Comparison of ENCODE assay signal across 9 mouse cellular contexts in the genomic region with DNA sequence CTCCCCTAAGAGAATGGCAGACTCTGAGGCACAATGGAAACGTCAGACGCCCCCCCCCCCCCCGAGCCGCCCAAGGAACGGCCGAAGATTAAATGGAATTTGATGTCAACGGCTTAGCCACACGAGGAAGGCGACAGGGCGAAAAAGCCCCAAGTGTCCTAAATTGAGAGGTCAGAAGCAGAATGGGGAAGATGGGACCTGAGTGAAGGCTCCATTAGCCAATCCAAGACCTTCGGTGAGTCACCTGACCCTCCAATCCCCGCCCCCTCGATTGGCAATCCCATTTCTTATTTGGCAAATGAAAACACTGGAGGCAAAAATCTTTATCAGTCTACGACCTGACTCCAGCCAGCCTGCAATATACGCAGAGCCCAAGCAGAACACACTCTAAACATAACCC. TPM values are rescaled to one million over a fixed set of nuclear protein-coding genes. Genes with fewer than 3 reads are reported as not detected.
DNase-seq lines count a peak whose midpoint lies in the region; ATAC-seq and TF ChIP-seq lines count a peak whose summit lies in the region.
"Had no signal": no experiment of that assay in that cellular context is flagged by ENCODE, and none has a peak within 500 bp of the region (broad histone marks: within the 10 kb centered on the region; RNA-seq: fewer than 3 reads in every experiment).

No protein-coding gene starts in this region.

- peaks cover 6% of the 10 kb centered on the region; the same call in 1 of the 2 replicates for H3K4me1 ChIP-seq in forebrain, embryonic 11.5 days (replicated peaks; ENCODE audit: control insufficient read depth, insufficient read depth, low read length)
- H3K4me1 ChIP-seq in hindbrain, embryonic 11.5 days (replicated peaks; ENCODE audit: control insufficient read depth, insufficient read depth, low read length): peaks cover 9% of the 10 kb centered on the region
- peaks cover 49% of the 10 kb centered on the region for H3K4me1 ChIP-seq in testis, adult 2 months (ENCODE audit: control insufficient read depth, insufficient read depth, low read length)

- 19% methylated on average over 15 of the region's 15 CpGs for WGBS in forebrain, embryonic 11.5 days
- 22% methylated on average over 14 of the region's 15 CpGs for WGBS in hindbrain, embryonic 11.5 days

- TF ChIP-seq CTCF in gastrocnemius, adult 2 months (IDR thresholded peaks at IDR 0.05): no peak
- TF ChIP-seq CTCF in testis, adult 2 months (IDR thresholded peaks at IDR 0.05; ENCODE audit: control insufficient read depth, insufficient read depth, insufficient replicate concordance, low read depth, low read length): no peak

- H3K27me3 ChIP-seq in forebrain, embryonic 11.5 days (ENCODE audit: control insufficient read depth, insufficient read depth, low read length): peaks cover 3% of the 10 kb centered on the region; the same call in 1 of the 2 replicates
- peaks cover 5% of the 10 kb centered on the region; the same call in 1 of the 2 replicates for H3K27me3 ChIP-seq in hindbrain, embryonic 11.5 days (ENCODE audit: control insufficient read depth, insufficient read depth, low read length)
- no peaks in the 10 kb centered on the region for H3K27me3 ChIP-seq in testis, adult 2 months (ENCODE audit: control insufficient read depth, insufficient read depth, low read length)

- DNase-seq in gastrocnemius, adult 2 months: peak; percentile 53
- DNase-seq in gastrocnemius, postnatal 36 days: no peak
- peak; percentile 86 for DNase-seq in R1 (ENCODE audit: low read depth, low spot score)
- no peak for DNase-seq in forebrain, embryonic 11.5 days (ENCODE audit: low spot score)
- DNase-seq in hindbrain, embryonic 11.5 days (ENCODE audit: low spot score): peak; percentile 74
- DNase-seq in lung, postnatal 14 days: peak; percentile 61

- peak overlapping the region; percentile 65 for H3K4me3 ChIP-seq in gastrocnemius, adult 2 months
- no peak overlapping the region for H3K4me3 ChIP-seq in forebrain, embryonic 11.5 days (ENCODE audit: low read depth, low read length)
- H3K4me3 ChIP-seq in hindbrain, embryonic 11.5 days (ENCODE audit: low read depth, low read length): no peak overlapping the region
- peak overlapping the region; percentile 71 for H3K4me3 ChIP-seq in testis, adult 2 months (ENCODE audit: control insufficient read depth, low read depth, low read length)

- H3K9me3 ChIP-seq in forebrain, embryonic 11.5 days (ENCODE audit: control insufficient read depth, low read length): no peaks in the 10 kb centered on the region
- H3K9me3 ChIP-seq in hindbrain, embryonic 11.5 days (ENCODE audit: control insufficient read depth, low read length): no peaks in the 10 kb centered on the region

- H3K9ac ChIP-seq in forebrain, embryonic 11.5 days (ENCODE audit: low read length): peak overlapping the region; percentile 35; the same call in 1 of the 2 replicates
- peak overlapping the region; percentile 35 for H3K9ac ChIP-seq in hindbrain, embryonic 11.5 days (ENCODE audit: low read depth, low read length)

- intact Hi-C loops in gastrocnemius, adult 2 months (cut with DNase I): loop anchor here (5.0 kb wide), 2 partner anchors 163 to 207 kb away; a partner anchor contains a TSS
- intact Hi-C loops in gastrocnemius, postnatal 36 days (cut with DNase I): loop anchor here (10.0 kb wide), 1 partner anchor 160 kb away; a partner anchor contains a TSS

- ATAC-seq in forebrain, embryonic 11.5 days (replicated peaks; ENCODE audit: low FRiP score): no peak
- no peak for ATAC-seq in hindbrain, embryonic 11.5 days (ENCODE audit: low FRiP score)
- no peak for ATAC-seq in megakaryocyte-erythroid progenitor cell, adult 5-6 weeks (replicated peaks; ENCODE audit: low FRiP score, low TSS enrichment, poor library complexity, severe bottlenecking)

- peak overlapping the region; percentile 67 for H3K27ac ChIP-seq in gastrocnemius, adult 2 months
- H3K27ac ChIP-seq in forebrain, embryonic 11.5 days (ENCODE audit: low read depth, low read length): no peak overlapping the region
- peak overlapping the region; percentile 14; the same call in 1 of the 2 replicates for H3K27ac ChIP-seq in hindbrain, embryonic 11.5 days (ENCODE audit: low read depth, low read length)
- H3K27ac ChIP-seq in testis, adult 2 months (ENCODE audit: control insufficient read depth, insufficient read depth, low read depth, low read length): no peak overlapping the region
- H3K27ac ChIP-seq: macrophage had no signal

- H3K4me2 ChIP-seq in forebrain, embryonic 11.5 days (ENCODE audit: low read depth, low read length, severe bottlenecking): peak overlapping the region; percentile 21; the same call in 1 of the 2 replicates
- 0 out of 2 replicates have a peak overlapping the region, but pooled peaks have one; percentile 13 for H3K4me2 ChIP-seq in hindbrain, embryonic 11.5 days (replicated peaks; ENCODE audit: low read depth, low read length)

- no peaks in the 10 kb centered on the region for H3K36me3 ChIP-seq in forebrain, embryonic 11.5 days (ENCODE audit: control insufficient read depth, insufficient read depth, low read length)
- no peaks in the 10 kb centered on the region for H3K36me3 ChIP-seq in hindbrain, embryonic 11.5 days (ENCODE audit: control insufficient read depth, insufficient read depth, low read length)
- H3K36me3 ChIP-seq in testis, adult 2 months (ENCODE audit: control insufficient read depth, insufficient read depth, low read length): no peaks in the 10 kb centered on the region

- no peak for TF ChIP-seq POLR2A in testis, adult 2 months (IDR thresholded peaks at IDR 0.05; ENCODE audit: control insufficient read depth, low read depth, low read length)

RNA-seq across cellular contexts. Expression of a gene that starts 9.5 kb away (rescaled TPM):
- 1 to 10 TPM in 1 of 2 experiments, under 1 TPM in 1; 0.79 to 1.5 TPM for total RNA-seq in gastrocnemius, adult 2 months (2021)
- 1 to 10 TPM; 1.3 to 1.4 TPM for total RNA-seq in gastrocnemius, postnatal 36 days (2021)
- polyA plus RNA-seq in forebrain, embryonic 11.5 days (2014; fragmentation: Nextera tagmentation; extraction: Ambion mirVana): 1.2 and 1.5 TPM in 2 replicates
- 5.0 and 7.6 TPM in 2 replicates for polyA plus RNA-seq in hindbrain, embryonic 11.5 days (2014; fragmentation: Nextera tagmentation; extraction: Ambion mirVana)
- polyA plus RNA-seq in testis, adult 2 months (2012; rRNA removed): 7.2 and 9.1 TPM in 2 replicates
- not detected in 2 replicates for total RNA-seq in megakaryocyte-erythroid progenitor cell, adult 5-6 weeks (2014; fragmentation: Nextera tagmentation)
- total RNA-seq in megakaryocyte-erythroid progenitor cell, adult 5-6 weeks (2017): not detected in 2 replicates
- polyA plus RNA-seq: macrophage had no signal

RNA-seq across cellular contexts. Expression of a gene that starts 26.7 kb away (rescaled TPM):
- total RNA-seq in gastrocnemius, adult 2 months (2021): 100 to 1,000 TPM; 138 to 200 TPM
- total RNA-seq in gastrocnemius, postnatal 36 days (2021): 100 to 1,000 TPM; 163 to 241 TPM
- 56.3 and 56.4 TPM in 2 replicates for polyA plus RNA-seq in forebrain, embryonic 11.5 days (2014; fragmentation: Nextera tagmentation; extraction: Ambion mirVana)
- polyA plus RNA-seq in hindbrain, embryonic 11.5 days (2014; fragmentation: Nextera tagmentation; extraction: Ambion mirVana): 41.2 and 44.1 TPM in 2 replicates
- 85.1 and 115 TPM in 2 replicates for polyA plus RNA-seq in testis, adult 2 months (2012; rRNA removed)
- 86.1 and 86.4 TPM in 2 replicates for total RNA-seq in megakaryocyte-erythroid progenitor cell, adult 5-6 weeks (2014; fragmentation: Nextera tagmentation)
- total RNA-seq in megakaryocyte-erythroid progenitor cell, adult 5-6 weeks (2017): 101 and 113 TPM in 2 replicates

RNA-seq across cellular contexts. Expression of a gene that starts 50.0 kb away (rescaled TPM):
- 10 to 100 TPM; 11.8 to 15.7 TPM for total RNA-seq in gastrocnemius, adult 2 months (2021)
- total RNA-seq in gastrocnemius, postnatal 36 days (2021): 1 to 10 TPM; 8.5 to 9.0 TPM
- 81.2 and 83.3 TPM in 2 replicates for polyA plus RNA-seq in forebrain, embryonic 11.5 days (2014; fragmentation: Nextera tagmentation; extraction: Ambion mirVana)
- 46.8 and 57.2 TPM in 2 replicates for polyA plus RNA-seq in hindbrain, embryonic 11.5 days (2014; fragmentation: Nextera tagmentation; extraction: Ambion mirVana)
- 15.7 and 21.1 TPM in 2 replicates for polyA plus RNA-seq in testis, adult 2 months (2012; rRNA removed)
- 13.8 and 15.5 TPM in 2 replicates for total RNA-seq in megakaryocyte-erythroid progenitor cell, adult 5-6 weeks (2014; fragmentation: Nextera tagmentation)
- 7.1 and 12.7 TPM in 2 replicates for total RNA-seq in megakaryocyte-erythroid progenitor cell, adult 5-6 weeks (2017)

RNA-seq across cellular contexts. Expression of a gene that starts 50.9 kb away (rescaled TPM):
- total RNA-seq in gastrocnemius, adult 2 months (2021): 10 to 100 TPM; 27.8 to 51.7 TPM
- 10 to 100 TPM; 27.9 to 28.2 TPM for total RNA-seq in gastrocnemius, postnatal 36 days (2021)
- 98.4 and 105 TPM in 2 replicates for polyA plus RNA-seq in forebrain, embryonic 11.5 days (2014; fragmentation: Nextera tagmentation; extraction: Ambion mirVana)
- 104 and 106 TPM in 2 replicates for polyA plus RNA-seq in hindbrain, embryonic 11.5 days (2014; fragmentation: Nextera tagmentation; extraction: Ambion mirVana)
- polyA plus RNA-seq in testis, adult 2 months (2012; rRNA removed): 15.5 and 16.2 TPM in 2 replicates
- total RNA-seq in megakaryocyte-erythroid progenitor cell, adult 5-6 weeks (2014; fragmentation: Nextera tagmentation): 130 and 136 TPM in 2 replicates
- 69.1 and 154 TPM in 2 replicates for total RNA-seq in megakaryocyte-erythroid progenitor cell, adult 5-6 weeks (2017)

Comparison
In these comparisons a context has a peak if more than half of its experiments do, and no peak if none do; other contexts are left out.
1. DNase-seq: peak in gastrocnemius, adult 2 months (single experiment), R1 (single experiment), hindbrain, embryonic 11.5 days (single experiment) and lung, postnatal 14 days (single experiment); none in gastrocnemius, postnatal 36 days (0 of 2) and forebrain, embryonic 11.5 days (single experiment).
2. H3K27ac ChIP-seq: peak in gastrocnemius, adult 2 months (single experiment) and hindbrain, embryonic 11.5 days (single experiment); none in forebrain, embryonic 11.5 days (single experiment) and testis, adult 2 months (single experiment).
3. H3K4me3 ChIP-seq: peak in gastrocnemius, adult 2 months (single experiment) and testis, adult 2 months (single experiment); none in forebrain, embryonic 11.5 days (single experiment) and hindbrain, embryonic 11.5 days (single experiment).